ENCODE assay signal across 23 mouse cellular contexts in the genomic region with DNA sequence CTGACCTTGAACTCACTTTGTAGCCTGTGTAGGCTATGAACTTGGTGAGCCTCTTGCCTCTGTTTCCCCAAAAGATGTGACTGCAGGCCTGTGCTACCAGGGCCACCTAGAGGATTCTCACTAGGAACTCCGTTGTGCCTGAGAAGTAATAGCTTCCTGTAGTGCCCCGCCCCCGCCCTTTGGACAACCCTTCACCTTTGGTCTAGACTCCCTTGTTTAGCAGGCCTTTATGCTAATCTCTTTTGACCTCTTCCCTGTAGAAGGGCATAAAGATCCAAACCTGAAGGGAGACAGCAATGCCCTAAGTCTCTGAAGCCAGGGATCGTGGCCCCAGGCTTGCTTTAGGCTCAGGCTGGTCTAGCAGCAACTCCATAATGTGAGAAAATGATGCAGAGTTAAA. TPM values are rescaled to one million over a fixed set of nuclear protein-coding genes. Genes with fewer than 3 reads are reported as not detected.
DNase-seq lines count a peak whose midpoint lies in the region; ATAC-seq lines count a peak whose summit lies in the region.
"Had no signal": no experiment of that assay in that cellular context is flagged by ENCODE, and none has a peak within 500 bp of the region (broad histone marks: within the 10 kb centered on the region; RNA-seq: fewer than 3 reads in every experiment).

No protein-coding gene starts in this region.

- H3K27me3 ChIP-seq in forebrain, embryonic 15.5 days, result no peaks in the 10 kb centered on the region
- H3K27me3 ChIP-seq: embryonic facial prominence, embryonic 15.5 days; hindbrain, embryonic 13.5 days had no signal

- WGBS in forebrain, embryonic 15.5 days, result 73% methylated on average over 4 of the region's 4 CpGs

- no peaks in the 10 kb centered on the region for H3K9me3 ChIP-seq in forebrain, embryonic 15.5 days
- H3K9me3 ChIP-seq: embryonic facial prominence, embryonic 15.5 days; forebrain, embryonic 10.5 days; heart, embryonic 10.5 days; hindbrain, embryonic 13.5 days had no signal

- H3K36me3 ChIP-seq in forebrain, embryonic 15.5 days, result no peaks in the 10 kb centered on the region
- H3K36me3 ChIP-seq: embryonic facial prominence, embryonic 15.5 days; forebrain, embryonic 10.5 days; heart, embryonic 10.5 days; hindbrain, embryonic 13.5 days had no signal

- H3K9ac ChIP-seq in forebrain, embryonic 15.5 days (replicated peaks), result no peak overlapping the region
- H3K9ac ChIP-seq: embryonic facial prominence, embryonic 15.5 days; hindbrain, embryonic 13.5 days had no signal

- H3K4me2 ChIP-seq in forebrain, embryonic 15.5 days (replicated peaks), result no peak overlapping the region
- H3K4me2 ChIP-seq: embryonic facial prominence, embryonic 15.5 days; hindbrain, embryonic 13.5 days had no signal

- H3K4me3 ChIP-seq in forebrain, embryonic 15.5 days, result no peak overlapping the region
- H3K4me3 ChIP-seq: embryonic facial prominence, embryonic 15.5 days; erythroblast, embryonic 14.5 days; forebrain, embryonic 10.5 days; heart, embryonic 10.5 days; hindbrain, embryonic 13.5 days had no signal

- H3K27ac ChIP-seq in forebrain, embryonic 15.5 days (replicated peaks), result no peak overlapping the region
- H3K27ac ChIP-seq: embryonic facial prominence, embryonic 15.5 days; forebrain, embryonic 10.5 days; heart, embryonic 10.5 days; hindbrain, embryonic 13.5 days had no signal

- ATAC-seq in forebrain, embryonic 15.5 days (replicated peaks), result no peak

- intact Hi-C loops in heart, postnatal 36 days (cut with DNase I), result loop anchor here (2.0 kb wide), 2 partner anchors 24 to 210 kb away; no protein-coding TSS in a partner anchor
- intact Hi-C loops in left cerebral cortex, postnatal 14 days (cut with DNase I), result loop anchor here (5.0 kb wide), 1 partner anchor 185 kb away; no protein-coding TSS in a partner anchor

- H3K4me1 ChIP-seq in forebrain, embryonic 15.5 days, result no peaks in the 10 kb centered on the region
- H3K4me1 ChIP-seq: hindbrain, embryonic 13.5 days had no signal

- DNase-seq in heart, adult 11 months, result peak; percentile 39
- no peak for DNase-seq in heart, postnatal 36 days
- DNase-seq in ES-CJ7 (ENCODE audit: low read depth, low spot score), result peak; percentile 54
- peak; percentile 65 for DNase-seq in ZHBTc4 (ENCODE audit: low read depth, low spot score)
- DNase-seq in naive thymus-derived CD4-positive, alpha-beta T cell, adult 2 months (ENCODE audit: low read depth), result peak; percentile 8
- no peak for DNase-seq in thymus, adult 18-20 months
- no peak for DNase-seq in left cerebral cortex, postnatal 14 days (ENCODE audit: low spot score in 2 of 2)

RNA-seq across cellular contexts. Expression of gene Adh7, which starts 5.0 kb away (rescaled TPM):
- total RNA-seq in heart, postnatal 36 days (2021), result under 1 TPM; 0.11 to 0.17 TPM
- 0.15 and 1.1 TPM in 2 replicates for polyA plus RNA-seq in forebrain, embryonic 15.5 days (2015; fragmentation: Nextera tagmentation; extraction: Ambion mirVana)
- under 1 TPM; 0.08 to 0.09 TPM for total RNA-seq in left cerebral cortex, postnatal 14 days (2021)
- total RNA-seq: hematopoietic stem cell, adult 5-6 weeks had no signal
- polyA plus RNA-seq: embryonic facial prominence, embryonic 11.5 days; erythroblast, embryonic 14.5 days; forebrain, embryonic 10.5 days; heart, embryonic 14.5 days had no signal

RNA-seq across cellular contexts. Expression of gene 4930579F01Rik, which starts 28.9 kb away (rescaled TPM):
- total RNA-seq in heart, postnatal 36 days (2021), result not detected
- not detected in 2 replicates for polyA plus RNA-seq in forebrain, embryonic 15.5 days (2015; fragmentation: Nextera tagmentation; extraction: Ambion mirVana)
- not detected for total RNA-seq in left cerebral cortex, postnatal 14 days (2021)
- total RNA-seq: adrenal gland, postnatal 14 days; gastrocnemius, adult 8-10 months; gastrocnemius, postnatal 36 days; heart, adult 18-20 months; heart, postnatal 10 days; hematopoietic stem cell, adult 5-6 weeks had no signal
- polyA plus RNA-seq: C2C12; embryonic facial prominence, embryonic 11.5 days; erythroblast, embryonic 14.5 days; forebrain, embryonic 10.5 days; forebrain, embryonic 14.5 days; heart, embryonic 10.5 days; heart, embryonic 14.5 days had no signal

RNA-seq across cellular contexts. Expression of gene Adh1, which starts 38.3 kb away (rescaled TPM):
- total RNA-seq in heart, postnatal 36 days (2021), result 10 to 100 TPM; 36.9 to 67.4 TPM
- polyA plus RNA-seq in forebrain, embryonic 15.5 days (2015; fragmentation: Nextera tagmentation; extraction: Ambion mirVana), result 0.56 and 0.57 TPM in 2 replicates
- total RNA-seq in left cerebral cortex, postnatal 14 days (2021), result under 1 TPM; 0.64 to 0.89 TPM
- total RNA-seq: hematopoietic stem cell, adult 5-6 weeks had no signal
- polyA plus RNA-seq: embryonic facial prominence, embryonic 11.5 days; erythroblast, embryonic 14.5 days had no signal

Comparison
In these comparisons a context has a peak if more than half of its experiments do, and no peak if none do; other contexts are left out.
1. DNase-seq: peak in heart, adult 11 months (single experiment), ES-CJ7 (single experiment), ZHBTc4 (single experiment) and naive thymus-derived CD4-positive, alpha-beta T cell, adult 2 months (single experiment); none in heart, postnatal 36 days (0 of 2), thymus, adult 18-20 months (0 of 2) and left cerebral cortex, postnatal 14 days (0 of 2).
2. RNA of gene Adh1, which starts 38.3 kb away (total RNA-seq): 36.9 to 67.4 TPM in heart, postnatal 36 days; 0.64 to 0.89 TPM in left cerebral cortex, postnatal 14 days; every median in the first group is over 10 times any median in the second.